Mouse (Mus musculus) forebrain, embryonic 11.5 days (tissue): Measurements from ENCODE around the gene Kcnk10. TPM values are rescaled to one million over a fixed set of nuclear protein-coding genes. Genes with fewer than 3 reads are reported as not detected.
A peak's percentile ranks its signal among the peaks of the same experiment; 100 is the strongest.

ENCODE experiments used
- ATAC-seq: fragments of 200-750 bp; cut with Nextera tagmentation; replicated peaks from 2 replicates; pipeline ENCODE4 v1.8.0; 2017; ENCODE audit warnings: moderate TSS enrichment; ENCODE audit not compliant: low FRiP score
- DNase-seq: peaks from one replicate; pipeline ENCODE4 v3.0.0-alpha.2; 2017; ENCODE audit warnings: low spot score
- H3K27ac ChIP-seq: fragments of 300-500 bp; sonication (generic); 2 replicates; pipeline ENCODE4 v1.5.1; 2014; ENCODE audit warnings: low read depth, low read length
- H3K27me3 ChIP-seq: fragments of 300-500 bp; sonication (generic); 2 replicates; pipeline ENCODE4 v1.6.1; 2014; ENCODE audit warnings: mild to moderate bottlenecking, low read length, mixed read lengths; ENCODE audit not compliant: control insufficient read depth, insufficient read depth
- H3K36me3 ChIP-seq: fragments of 300-500 bp; sonication (generic); 2 replicates; pipeline ENCODE4 v1.6.1; 2014; ENCODE audit warnings: mild to moderate bottlenecking, low read length, moderate library complexity, mixed read lengths; ENCODE audit not compliant: control insufficient read depth, insufficient read depth
- H3K4me1 ChIP-seq: fragments of 300-500 bp; sonication (generic); replicated peaks from 2 replicates; pipeline ENCODE4 v1.6.1; 2014; ENCODE audit warnings: low read length, mixed read lengths; ENCODE audit not compliant: control insufficient read depth, insufficient read depth
- H3K4me2 ChIP-seq: fragments of 300-500 bp; sonication (generic); 2 replicates; pipeline ENCODE4 v1.6.1; 2014; ENCODE audit warnings: low read depth, mild to moderate bottlenecking, low read length, moderate library complexity, mixed read lengths; ENCODE audit not compliant: severe bottlenecking
- H3K4me3 ChIP-seq: fragments of 300-500 bp; sonication (generic); 2 replicates; pipeline ENCODE4 v1.5.1; 2014; ENCODE audit warnings: low read depth, low read length
- H3K9ac ChIP-seq: fragments of 300-500 bp; sonication (generic); 2 replicates; pipeline ENCODE4 v1.6.1; 2014; ENCODE audit warnings: low read length
- H3K9me3 ChIP-seq: fragments of 300-500 bp; sonication (generic); 2 replicates; pipeline ENCODE4 v1.6.1; 2016; ENCODE audit warnings: low read length, mixed read lengths; ENCODE audit not compliant: control insufficient read depth
- WGBS: fragments of 180-500 bp; shearing (Covaris S2); extraction: QIAGEN DNeasy Blood & Tissue Kit; methylation state at CpG from one replicate; pipeline ENCODE4 v1.1.7; 2014; 5-methylcytosine and 5-hydroxymethylcytosine counted together
- polyA plus RNA-seq: library from polyadenylated mRNA; unstranded; fragments of >200 nt; fragmentation: Nextera tagmentation; extraction: Ambion mirVana; gene quantifications from 2 replicates; pipeline ENCODE4 v1.2.1, GENCODE M21; 2014

The Kcnk10 gene
- polyA plus RNA-seq, 1 experiment from 2014 or later: 39.2 TPM

DNA sequence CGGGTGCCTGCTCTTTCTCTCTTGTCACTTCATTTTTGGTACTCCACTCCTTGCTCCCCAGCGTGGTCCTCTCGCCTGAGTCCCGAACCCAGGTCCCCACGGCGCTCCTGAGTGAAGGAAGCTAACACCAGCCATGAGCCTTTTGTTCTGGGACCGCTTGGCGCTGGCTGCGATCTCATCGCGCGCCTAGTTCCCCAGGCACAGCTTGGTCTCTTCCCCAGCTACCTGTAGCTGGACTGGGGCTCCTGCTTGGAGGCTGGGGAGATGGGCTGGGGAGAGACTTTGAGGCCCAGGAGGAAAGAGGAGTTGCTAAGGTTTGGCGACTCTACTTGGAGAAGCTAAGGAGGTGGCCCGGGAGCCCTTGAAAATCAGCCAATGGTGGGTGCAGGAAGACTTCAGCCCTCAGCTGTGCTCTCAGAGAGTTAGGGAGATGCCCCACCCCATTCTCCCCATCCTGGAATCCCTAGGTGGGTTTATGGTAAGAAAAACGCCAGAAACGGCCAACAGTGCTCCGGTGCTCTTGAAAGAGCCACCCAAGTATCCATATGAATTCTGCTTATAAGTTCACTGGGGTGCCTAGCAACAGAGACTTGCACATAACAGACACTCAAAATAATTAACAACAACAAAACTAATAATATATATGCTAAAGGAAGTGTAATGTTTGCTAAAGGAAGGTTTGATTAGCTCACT lies 2.8 kb downstream of the Kcnk10 start:
- peaks cover 22% of the 10 kb centered on the region for H3K4me1 ChIP-seq
- DNase-seq: no peak

DNA sequence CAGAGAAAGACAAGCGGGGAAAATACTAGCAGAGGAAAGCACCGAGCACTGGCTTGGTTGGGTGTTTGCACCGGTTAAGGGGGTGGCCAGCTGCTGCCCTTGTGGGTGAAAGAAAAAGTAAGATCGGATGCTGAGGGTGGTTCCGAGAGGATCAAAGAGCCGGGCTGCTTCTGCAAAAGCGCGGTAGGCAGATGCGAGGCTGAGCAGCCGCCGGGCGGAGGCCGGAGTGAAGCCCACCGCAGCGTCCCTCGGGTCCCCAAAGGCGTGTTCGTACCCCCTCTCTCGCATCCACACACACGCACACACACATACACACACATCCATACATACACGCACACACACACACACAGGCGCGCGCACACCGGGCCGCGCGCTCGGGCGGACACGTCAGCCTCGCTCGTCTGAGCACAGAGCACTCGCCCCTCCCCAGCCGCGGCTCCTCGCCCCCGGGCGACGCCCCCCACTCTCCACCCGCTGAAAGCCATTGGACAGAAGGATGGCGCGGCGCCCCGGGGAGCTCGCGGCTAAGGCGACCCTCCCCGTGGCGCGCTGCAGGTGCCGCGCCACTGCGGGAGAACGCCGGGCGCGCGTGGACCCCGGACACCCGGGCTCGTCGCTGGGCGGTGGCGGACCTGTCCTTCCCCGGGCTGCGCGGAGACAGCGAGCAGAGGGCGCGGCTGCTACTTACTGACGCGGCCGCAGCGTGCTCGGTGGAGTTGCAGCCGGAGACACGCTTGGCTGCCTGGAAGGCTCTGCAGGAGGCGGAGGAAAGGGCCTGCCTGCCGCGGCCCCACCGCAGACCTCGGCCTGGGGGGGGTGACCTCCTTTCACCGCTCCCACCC lies 3.5 kb downstream of the Kcnk10 start:
- Histone ChIP-seq H3K9ac (peak overlapping the region; percentile 91), H3K4me3 (peak overlapping the region; percentile 76), H3K36me3 (no peaks in the 10 kb centered on the region), H3K27me3 (no peaks in the 10 kb centered on the region), H3K9me3 (no peaks in the 10 kb centered on the region), H3K27ac (peak overlapping the region; percentile 88), H3K4me1 (peaks cover 23% of the 10 kb centered on the region), H3K4me2 (peak overlapping the region; percentile 81)
- DNase-seq (peak; percentile 89), ATAC-seq (peak; percentile 90)
- WGBS: under 1% methylated on average over 83 of the region's 84 CpGs

More for the DNA sequence above, 2.8 kb downstream of the Kcnk10 start:
- H3K27me3 ChIP-seq: no peaks in the 10 kb centered on the region
- 8% methylated on average over 17 of the region's 17 CpGs for WGBS
- no peaks in the 10 kb centered on the region for H3K9me3 ChIP-seq
- peak overlapping the region; percentile 88 for H3K27ac ChIP-seq
- peak overlapping the region; percentile 91 for H3K9ac ChIP-seq
- H3K4me3 ChIP-seq: peak overlapping the region; percentile 76
- H3K4me2 ChIP-seq: peak overlapping the region; percentile 81
- no peaks in the 10 kb centered on the region for H3K36me3 ChIP-seq
- no peak for ATAC-seq

DNA sequence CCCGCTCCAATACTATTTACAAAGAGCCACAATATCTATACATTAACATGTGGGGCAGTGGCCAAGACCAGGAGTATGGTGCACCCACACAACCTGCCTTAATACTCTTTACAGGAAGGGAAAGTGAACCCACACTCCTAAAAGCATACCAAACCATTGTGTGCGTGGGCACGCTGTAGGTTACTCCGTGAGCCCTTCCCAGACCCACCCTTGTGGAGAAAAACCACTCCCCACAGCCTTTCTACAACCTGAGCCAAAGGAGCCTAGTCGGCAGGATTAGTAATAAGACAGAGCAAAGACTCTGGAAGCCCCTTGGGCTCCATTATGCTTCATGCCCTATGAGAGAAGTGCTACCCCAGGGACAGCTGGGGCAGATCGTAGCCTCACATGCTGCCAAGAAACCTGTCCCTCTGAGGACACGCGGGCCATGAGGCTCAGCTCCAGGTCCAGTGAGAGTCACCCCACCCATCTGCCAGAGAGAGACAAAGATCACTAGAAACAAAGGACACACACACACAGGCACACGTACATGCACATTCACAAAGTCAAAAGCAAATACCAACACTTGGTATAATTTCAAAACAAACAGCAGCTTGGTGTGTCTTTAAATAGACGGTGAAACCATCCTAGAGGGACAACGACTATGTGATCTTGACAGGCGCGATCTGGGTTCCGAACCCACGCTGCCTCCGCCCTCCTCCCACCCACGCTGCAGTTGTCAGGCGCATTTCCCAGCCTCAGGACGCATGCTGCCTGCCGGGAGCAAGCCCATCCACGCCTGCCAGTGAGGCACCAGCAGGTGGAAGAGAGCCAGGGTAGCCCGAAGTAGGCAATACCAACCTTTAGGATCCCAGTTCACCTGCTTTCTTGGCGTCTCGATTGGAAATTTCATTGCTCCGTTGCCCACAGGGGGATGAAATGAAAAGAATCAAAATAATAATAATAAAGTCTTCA lies 4.5 kb downstream of the Kcnk10 start:
- peak overlapping the region; percentile 88 for H3K27ac ChIP-seq
- DNase-seq: peak; percentile 76
- H3K4me2 ChIP-seq: peak overlapping the region; percentile 81
- H3K9ac ChIP-seq: peak overlapping the region; percentile 91
- no peaks in the 10 kb centered on the region for H3K36me3 ChIP-seq
- ATAC-seq: peak; percentile 32
- WGBS: 8% methylated on average over 25 of the region's 25 CpGs
- peak overlapping the region; percentile 76 for H3K4me3 ChIP-seq
- H3K27me3 ChIP-seq: no peaks in the 10 kb centered on the region
- peaks cover 20% of the 10 kb centered on the region for H3K4me1 ChIP-seq
- H3K9me3 ChIP-seq: no peaks in the 10 kb centered on the region

DNA sequence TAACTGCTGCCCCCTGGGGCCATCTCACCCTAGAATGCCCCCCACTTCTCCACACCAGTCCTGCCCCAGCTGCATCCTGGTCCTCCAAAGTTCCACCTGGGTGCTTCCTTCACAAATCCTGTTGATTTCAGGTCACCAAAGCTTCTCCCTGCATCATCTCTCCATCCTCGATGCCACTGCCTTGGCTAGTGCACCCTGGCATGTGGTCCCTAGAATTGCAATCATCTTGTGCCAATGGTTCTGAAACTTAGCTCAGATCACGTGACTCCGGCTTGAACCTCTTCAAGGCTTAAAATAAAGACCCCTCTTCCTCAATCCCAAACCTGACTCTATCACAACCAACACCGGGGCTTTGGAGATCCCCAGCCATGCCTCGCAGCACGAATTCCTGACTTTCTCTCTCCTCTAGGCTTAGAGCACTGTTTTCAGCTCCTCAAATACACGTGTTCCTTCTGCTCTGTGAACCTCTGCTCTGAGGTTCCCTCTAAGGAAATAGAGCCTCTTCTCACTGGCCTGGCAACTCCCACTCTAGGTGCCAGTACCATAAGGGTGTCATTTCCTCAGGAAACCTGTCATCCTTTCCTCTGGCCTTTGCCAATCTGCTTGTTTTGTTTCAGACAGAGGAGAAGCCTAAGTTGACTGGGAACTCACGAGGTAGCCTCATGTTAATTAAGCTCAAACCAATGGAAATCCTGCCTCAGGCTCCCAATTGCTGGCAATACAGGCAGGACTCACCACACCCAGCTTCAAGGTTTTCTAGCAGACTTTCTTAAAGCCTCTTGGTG lies 6.0 kb downstream of the Kcnk10 start:
- DNase-seq (no peak), ATAC-seq (no peak)
- Histone ChIP-seq H3K9me3 (no peaks in the 10 kb centered on the region), H3K36me3 (no peaks in the 10 kb centered on the region), H3K27ac (no peak overlapping the region), H3K27me3 (no peaks in the 10 kb centered on the region), H3K4me3 (peak overlapping the region; percentile 76), H3K9ac (peak overlapping the region; percentile 91), H3K4me2 (peak overlapping the region; percentile 81), H3K4me1 (peaks cover 14% of the 10 kb centered on the region)
- 45% methylated on average over 8 of the region's 8 CpGs for WGBS

DNA sequence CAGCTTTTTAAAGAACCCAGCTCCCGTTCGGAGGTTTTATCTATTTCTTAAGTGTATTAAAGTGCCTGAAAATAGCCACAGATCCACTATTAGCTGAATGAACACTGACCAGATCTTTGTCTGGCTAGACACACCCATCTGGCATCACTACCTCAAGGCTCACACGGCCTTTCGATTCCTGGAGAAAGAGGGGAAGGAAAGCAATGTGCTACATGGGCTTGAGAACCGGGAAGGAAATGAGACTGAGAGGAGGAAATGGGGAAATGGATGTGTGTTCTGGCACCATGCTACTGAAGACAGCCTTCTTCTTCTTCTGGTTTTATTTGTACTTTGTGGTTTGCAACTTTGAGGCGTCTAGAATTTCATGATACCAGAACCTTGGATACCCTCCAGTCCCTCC lies 8.7 kb downstream of the Kcnk10 start:
- Histone ChIP-seq H3K27ac (no peak overlapping the region), H3K4me1 (peaks cover 26% of the 10 kb centered on the region)
- 83% methylated on average over 6 of the region's 6 CpGs for WGBS

DNA sequence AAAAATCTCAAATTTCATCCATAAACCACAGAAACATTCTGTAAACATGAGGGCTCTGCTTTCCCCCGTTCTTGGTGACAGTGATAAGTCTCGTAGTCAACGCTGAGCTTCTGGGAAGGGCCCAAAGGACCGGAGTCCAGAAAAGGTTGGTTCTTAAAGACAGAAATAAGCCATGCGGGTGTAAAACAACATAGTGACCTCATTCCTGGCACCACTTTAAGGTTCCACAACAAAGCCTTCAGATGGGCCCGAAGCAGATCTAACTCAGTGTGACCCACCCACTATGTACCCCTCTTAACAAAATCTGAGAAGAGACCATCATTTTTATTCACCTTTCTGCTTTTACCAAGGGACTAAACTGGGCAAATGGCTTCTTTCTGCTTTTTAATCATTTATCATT lies 10.2 kb downstream of the Kcnk10 start:
- Histone ChIP-seq H3K27me3 (no peaks in the 10 kb centered on the region), H3K4me3 (no peak overlapping the region), H3K4me2 (no peak overlapping the region), H3K36me3 (no peaks in the 10 kb centered on the region), H3K4me1 (peaks cover 36% of the 10 kb centered on the region), H3K9ac (no peak overlapping the region), H3K9me3 (no peaks in the 10 kb centered on the region), H3K27ac (no peak overlapping the region)
- ATAC-seq (no peak), DNase-seq (no peak)
- WGBS: 88% methylated on average over 6 of the region's 6 CpGs

More for the DNA sequence above, 8.7 kb downstream of the Kcnk10 start:
- Histone ChIP-seq H3K9me3 (no peaks in the 10 kb centered on the region), H3K36me3 (no peaks in the 10 kb centered on the region), H3K9ac (no peak overlapping the region), H3K27me3 (no peaks in the 10 kb centered on the region), H3K4me2 (no peak overlapping the region), H3K4me3 (no peak overlapping the region)
- DNase-seq (no peak), ATAC-seq (no peak)

DNA sequence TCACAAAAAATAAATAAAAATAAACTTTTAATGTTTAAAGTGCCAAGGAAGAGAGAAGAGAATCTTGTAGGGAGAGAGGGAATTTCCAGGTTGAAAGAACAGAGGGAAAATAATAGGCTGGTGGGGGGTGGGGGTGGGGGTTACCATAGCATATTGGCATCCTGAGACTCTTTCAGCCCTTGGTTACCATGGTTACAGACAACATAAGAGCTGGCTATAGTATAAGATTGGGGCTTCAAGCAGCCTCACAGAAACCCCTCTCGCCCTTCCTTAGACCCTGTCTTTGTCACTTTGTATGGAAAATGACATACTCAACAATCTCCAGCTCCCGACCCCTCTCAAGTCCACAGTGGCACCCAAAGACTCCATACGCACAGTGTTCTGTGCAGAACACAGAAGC lies 13.7 kb downstream of the Kcnk10 start:
- H3K27ac ChIP-seq: peak overlapping the region; percentile 84
- H3K4me2 ChIP-seq: peak overlapping the region; percentile 22; the same call in 1 of the 2 replicates
- no peaks in the 10 kb centered on the region for H3K9me3 ChIP-seq
- H3K9ac ChIP-seq: no peak overlapping the region; the same call in 1 of the 2 replicates
- no peak overlapping the region for H3K4me3 ChIP-seq
- H3K4me1 ChIP-seq: peaks cover 34% of the 10 kb centered on the region
- DNase-seq (no peak), ATAC-seq (peak; percentile 62)
- no peaks in the 10 kb centered on the region for H3K36me3 ChIP-seq
- 19% methylated on average over 3 of the region's 3 CpGs for WGBS
- no peaks in the 10 kb centered on the region for H3K27me3 ChIP-seq
